In genomic region chr6:17282159-17282558, GRCm38 (mm10) we compare ENCODE assay signal across 8 mouse cellular contexts. TPM values are rescaled to one million over a fixed set of nuclear protein-coding genes. Genes with fewer than 3 reads are reported as not detected.
DNase-seq lines count a peak whose midpoint lies in the region; ATAC-seq and TF ChIP-seq lines count a peak whose summit lies in the region.

No protein-coding gene starts in this region.

- 41% methylated on average over 5 of the region's 5 CpGs for WGBS in heart, embryonic 12.5 days
- WGBS in lung, postnatal 0 days, result 17% methylated on average over 5 of the region's 5 CpGs

- peak overlapping the region; percentile 84 for H3K4me2 ChIP-seq in heart, embryonic 12.5 days
- peak overlapping the region; percentile 77 for H3K4me2 ChIP-seq in lung, postnatal 0 days (replicated peaks; ENCODE audit: low read depth, low read length)

- peak overlapping the region; percentile 53 for H3K4me3 ChIP-seq in heart, embryonic 12.5 days
- peak overlapping the region; percentile 59 for H3K4me3 ChIP-seq in lung, postnatal 0 days (ENCODE audit: low read depth, low read length)

- ATAC-seq in heart, embryonic 12.5 days (ENCODE audit: insufficient number of reproducible peaks, low FRiP score), result 0 out of 2 replicates have a peak, but pooled peaks have one; percentile 65
- peak; percentile 39 for ATAC-seq in lung, postnatal 0 days

- TF ChIP-seq EP300 in lung, postnatal 0 days (IDR thresholded peaks at IDR 0.05), result peak; percentile 57; the same call in 1 of the 2 replicates

- no peak overlapping the region for H3K9ac ChIP-seq in heart, embryonic 12.5 days
- peak overlapping the region; percentile 52; the same call in 1 of the 2 replicates for H3K9ac ChIP-seq in lung, postnatal 0 days (replicated peaks; ENCODE audit: low read depth)

- no peak for TF ChIP-seq CTCF in lung, postnatal 0 days (IDR thresholded peaks at IDR 0.05)

- H3K27ac ChIP-seq in heart, embryonic 12.5 days (ENCODE audit: poor library complexity, severe bottlenecking), result peak overlapping the region; percentile 78
- H3K27ac ChIP-seq in lung, postnatal 0 days (ENCODE audit: low read length), result peak overlapping the region; percentile 96

- peak; percentile 53 for DNase-seq in 416B (ENCODE audit: low read depth)
- DNase-seq in CD4-positive, CD25-positive, alpha-beta regulatory T cell, adult 2 months (ENCODE audit: low read depth, low spot score), result peak; percentile 20
- peak; percentile 26 for DNase-seq in kidney, adult 9 months
- DNase-seq in lung, postnatal 0 days (ENCODE audit: low spot score), result peak; percentile 66
- peak; percentile 30 for DNase-seq in urinary bladder, postnatal 25 days (ENCODE audit: low spot score)
- no peak for DNase-seq in testis, postnatal 14 days (ENCODE audit: low spot score)
- DNase-seq in cerebellum, adult 11 months, result no peak

- no peaks in the 10 kb centered on the region for H3K36me3 ChIP-seq in heart, embryonic 12.5 days
- no peaks in the 10 kb centered on the region for H3K36me3 ChIP-seq in lung, postnatal 0 days (ENCODE audit: insufficient read depth, low read length)

- H3K27me3 ChIP-seq in heart, embryonic 12.5 days (replicated peaks), result no peaks in the 10 kb centered on the region; the same call in 1 of the 2 replicates
- no peaks in the 10 kb centered on the region for H3K27me3 ChIP-seq in lung, postnatal 0 days (replicated peaks; ENCODE audit: insufficient read depth, low read length)

- no peaks in the 10 kb centered on the region for H3K9me3 ChIP-seq in heart, embryonic 12.5 days (replicated peaks)
- H3K9me3 ChIP-seq in lung, postnatal 0 days (ENCODE audit: low read length), result no peaks in the 10 kb centered on the region

- H3K4me1 ChIP-seq in heart, embryonic 12.5 days (replicated peaks), result peaks cover 14% of the 10 kb centered on the region
- H3K4me1 ChIP-seq in lung, postnatal 0 days (ENCODE audit: insufficient read depth, low read depth, low read length), result peaks cover 5% of the 10 kb centered on the region; the same call in 1 of the 2 replicates

RNA-seq across cellular contexts. Expression of gene Cav2, which starts 1.2 kb away (rescaled TPM):
- polyA plus RNA-seq in heart, embryonic 12.5 days (2016; fragmentation: Nextera tagmentation; extraction: Ambion mirVana), result 19.1 and 22.5 TPM in 2 replicates
- 318 and 355 TPM in 2 replicates for polyA plus RNA-seq in lung, postnatal 0 days (2015; fragmentation: Nextera tagmentation; extraction: Ambion mirVana)

RNA-seq across cellular contexts. Expression of gene Cav1, which starts 24.0 kb away (rescaled TPM):
- 67.2 and 75.0 TPM in 2 replicates for polyA plus RNA-seq in heart, embryonic 12.5 days (2016; fragmentation: Nextera tagmentation; extraction: Ambion mirVana)
- 1,087 and 1,202 TPM in 2 replicates for polyA plus RNA-seq in lung, postnatal 0 days (2015; fragmentation: Nextera tagmentation; extraction: Ambion mirVana)

Comparison
In these comparisons a context has a peak if more than half of its experiments do, and no peak if none do; other contexts are left out.
1. DNase-seq: peak in 416B (single experiment), CD4-positive, CD25-positive, alpha-beta regulatory T cell, adult 2 months (single experiment), kidney, adult 9 months (single experiment), lung, postnatal 0 days (single experiment) and urinary bladder, postnatal 25 days (single experiment); none in testis, postnatal 14 days (single experiment) and cerebellum, adult 11 months (single experiment).
2. RNA of gene Cav2, which starts 1.2 kb away (polyA plus RNA-seq): 318 to 355 TPM in lung, postnatal 0 days; 19.1 to 22.5 TPM in heart, embryonic 12.5 days; every median in the first group is over 10 times any median in the second.
3. RNA of gene Cav1, which starts 24.0 kb away (polyA plus RNA-seq): 1,087 to 1,202 TPM in lung, postnatal 0 days; 67.2 to 75.0 TPM in heart, embryonic 12.5 days; every median in the first group is over 10 times any median in the second.